Mouse (Mus musculus) heart, embryonic 14.5 days (tissue): ENCODE data around the gene Oxa1l. TPM values are rescaled to one million over a fixed set of nuclear protein-coding genes. Genes with fewer than 3 reads are reported as not detected.

ENCODE experiments used
- ATAC-seq: fragments of 200-750 bp; cut with Nextera tagmentation; 2 replicates; pipeline ENCODE4 v1.8.0; 2017; ENCODE audit warnings: low read depth, moderate TSS enrichment; ENCODE audit not compliant: insufficient number of reproducible peaks, insufficient read depth, low FRiP score
- H3K27ac ChIP-seq, 2 experiments: fragments of 200-500 bp in 1 of 2; fragments of 300-500 bp in 1 of 2; sonication (generic) in 1 of 2; replicated peaks in 1 of 2; 2 replicates each; pipeline ENCODE4 v1.5.1; 2012 to 2014; ENCODE audit warnings: low read depth in 2 of 2, low read length in 2 of 2, control low read depth in 1 of 2, mild to moderate bottlenecking in 1 of 2, mixed read lengths in 1 of 2; ENCODE audit not compliant: control insufficient read depth in 1 of 2, insufficient read depth in 1 of 2
- H3K27me3 ChIP-seq: fragments of 300-500 bp; sonication (generic); 2 replicates; pipeline ENCODE4 v1.6.1; 2014; ENCODE audit warnings: mild to moderate bottlenecking, low read length, control low read depth; ENCODE audit not compliant: control insufficient read depth, insufficient read depth
- H3K36me3 ChIP-seq: fragments of 300-500 bp; sonication (generic); 2 replicates; pipeline ENCODE4 v1.6.1; 2014; ENCODE audit warnings: mild to moderate bottlenecking, control low read depth, low read length, mixed read lengths; ENCODE audit not compliant: control insufficient read depth, insufficient read depth
- H3K4me1 ChIP-seq, 2 experiments: fragments of 200-500 bp in 1 of 2; fragments of 300-500 bp in 1 of 2; sonication (generic) in 1 of 2; 2 replicates each; pipeline ENCODE4 v1.6.1; 2012 to 2014; ENCODE audit warnings: low read length in 2 of 2, control low read depth in 1 of 2, mixed read lengths in 1 of 2; ENCODE audit not compliant: control insufficient read depth in 2 of 2, insufficient read depth in 2 of 2
- H3K4me2 ChIP-seq: fragments of 300-500 bp; sonication (generic); 2 replicates; pipeline ENCODE4 v1.6.1; 2014; ENCODE audit warnings: mild to moderate bottlenecking, low read length
- H3K4me3 ChIP-seq, 2 experiments: fragments of 200-500 bp in 1 of 2; fragments of 300-500 bp in 1 of 2; sonication (generic) in 1 of 2; 2 replicates each; pipeline ENCODE4 v1.5.1; 2012 to 2014; ENCODE audit warnings: low read length in 2 of 2, mild to moderate bottlenecking in 2 of 2, control low read depth in 1 of 2, low read depth in 1 of 2, moderate library complexity in 1 of 2; ENCODE audit not compliant: control insufficient read depth in 1 of 2, insufficient read depth in 1 of 2
- H3K9ac ChIP-seq: fragments of 300-500 bp; sonication (generic); 2 replicates; pipeline ENCODE4 v1.6.1; 2014; ENCODE audit warnings: mild to moderate bottlenecking, low read length
- H3K9me3 ChIP-seq: fragments of 300-500 bp; sonication (generic); 2 replicates; pipeline ENCODE4 v1.6.1; 2016; ENCODE audit warnings: low read length, control low read depth; ENCODE audit not compliant: control insufficient read depth
- WGBS: fragments of 180-500 bp; shearing (Covaris S2); extraction: QIAGEN DNeasy Blood & Tissue Kit; methylation state at CpG from one replicate; pipeline ENCODE4 v1.1.7; 2014; 5-methylcytosine and 5-hydroxymethylcytosine counted together
- polyA plus RNA-seq: library from polyadenylated mRNA; unstranded; fragments of >200 nt; fragmentation: Nextera tagmentation; extraction: Ambion mirVana; gene quantifications from 2 replicates; pipeline ENCODE4 v1.2.1, GENCODE M21; 2014

Oxa1l gene
- polyA plus RNA-seq, 1 experiment from 2014 or later = 73.4 TPM

DNA sequence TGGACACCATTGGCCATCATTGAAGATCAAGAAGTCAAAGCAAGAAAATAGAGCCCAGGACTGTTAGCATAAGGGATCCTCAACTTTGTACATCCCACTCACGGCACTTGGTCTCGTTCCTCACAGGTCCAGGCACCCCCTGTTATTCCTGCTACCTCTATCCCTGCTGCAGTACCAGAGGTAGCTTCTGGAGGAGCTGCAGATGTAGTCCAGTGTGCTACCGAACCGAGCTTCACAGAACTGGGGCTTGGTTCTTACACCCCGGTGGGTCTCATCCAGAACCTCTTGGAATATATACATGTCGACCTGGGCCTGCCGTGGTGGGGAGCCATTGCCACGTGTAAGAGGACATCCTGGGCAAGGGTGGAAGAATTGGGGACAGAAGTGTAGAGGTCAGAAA lies 2.5 kb downstream of the Oxa1l start:
- H3K4me1 ChIP-seq = peaks cover 2 to 11% of the 10 kb centered on the region in 2 experiments; a peak in 2 of 4 replicates
- no peaks in the 10 kb centered on the region for H3K27me3 ChIP-seq
- no peak for ATAC-seq
- H3K9ac ChIP-seq = no peak overlapping the region
- WGBS = 92% methylated on average over 8 of the region's 8 CpGs
- peaks cover 54% of the 10 kb centered on the region for H3K36me3 ChIP-seq
- H3K9me3 ChIP-seq = no peaks in the 10 kb centered on the region
- no peak overlapping the region for H3K4me2 ChIP-seq
- no peak overlapping the region for H3K4me3 ChIP-seq
- no peak overlapping the region for H3K27ac ChIP-seq

- H3K9me3 ChIP-seq = no peaks in the 10 kb centered on the region
- no peaks in the 10 kb centered on the region for H3K27me3 ChIP-seq
- ATAC-seq = no peak
- no peak overlapping the region for H3K27ac ChIP-seq
- no peak overlapping the region for H3K9ac ChIP-seq
- WGBS = 86% methylated on average over 5 of the region's 5 CpGs
- peaks cover 74% of the 10 kb centered on the region for H3K36me3 ChIP-seq
- peaks cover 2 to 11% of the 10 kb centered on the region in 2 experiments; a peak in 2 of 4 replicates for H3K4me1 ChIP-seq
- H3K4me3 ChIP-seq = no peak overlapping the region
- H3K4me2 ChIP-seq = no peak overlapping the region
These were observed 4.5 kb downstream of the Oxa1l start for GRCm38 (mm10) chr14:54365026-54365645.

DNA sequence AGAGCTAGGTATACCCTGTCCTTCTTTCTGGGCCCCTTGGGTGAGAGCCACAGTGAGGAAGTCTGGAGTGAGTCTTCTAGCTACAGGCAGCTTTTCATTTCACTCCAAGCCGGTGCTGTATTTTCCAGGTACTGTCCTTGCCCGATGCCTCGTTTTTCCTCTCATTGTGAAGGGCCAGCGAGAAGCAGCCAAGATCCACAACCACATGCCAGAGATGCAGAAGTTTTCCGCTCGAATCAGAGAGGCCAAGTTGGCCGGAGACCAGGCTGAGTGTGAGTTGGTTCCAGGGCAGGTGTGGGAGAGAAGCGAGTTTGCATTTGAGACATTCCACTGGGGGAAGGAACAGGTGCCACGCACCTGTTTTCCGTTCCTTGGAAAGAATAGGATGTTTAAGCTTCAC lies 5.9 kb downstream of the Oxa1l start:
- H3K36me3 ChIP-seq = peaks cover 84% of the 10 kb centered on the region

DNA sequence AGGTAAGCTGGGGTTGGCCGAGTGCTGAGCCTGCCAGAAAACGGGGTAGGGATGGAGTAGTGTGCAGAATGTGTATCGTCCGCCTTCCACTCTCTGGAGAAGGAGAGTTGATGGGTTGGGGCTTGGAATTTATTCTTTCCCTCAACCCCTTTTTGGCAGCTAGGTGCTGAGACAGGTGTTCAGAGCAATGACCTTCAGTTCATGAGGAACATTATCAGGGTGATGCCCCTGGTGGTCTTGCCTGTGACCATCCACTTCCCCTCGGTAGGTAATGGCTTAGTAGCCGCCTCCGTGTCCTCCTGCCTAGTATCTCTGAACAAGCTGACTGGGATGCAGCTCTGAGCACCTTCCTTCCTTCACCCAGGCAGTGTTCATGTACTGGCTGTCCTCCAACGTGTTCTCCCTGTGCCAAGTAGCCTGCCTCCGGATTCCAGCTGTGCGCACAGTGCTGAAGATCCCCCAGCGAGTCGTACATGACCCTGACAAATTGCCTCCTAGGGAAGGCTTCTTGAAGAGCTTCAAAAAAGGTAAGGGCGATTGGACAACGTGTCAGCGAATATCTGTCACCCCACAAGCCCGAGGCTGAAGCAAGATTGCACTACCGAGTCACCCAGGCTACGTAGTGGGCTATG lies 6.9 kb downstream of the Oxa1l start:
- Histone ChIP-seq H3K27ac (no peak overlapping the region), H3K9ac (no peak overlapping the region), H3K4me3 (no peak overlapping the region), H3K27me3 (no peaks in the 10 kb centered on the region), H3K9me3 (no peaks in the 10 kb centered on the region), H3K4me2 (no peak overlapping the region), H3K36me3 (peaks cover 85% of the 10 kb centered on the region), H3K4me1 (peaks cover 0 to 3% of the 10 kb centered on the region in 2 experiments; a peak in 1 of 4 replicates)
- 86% methylated on average over 18 of the region's 18 CpGs for WGBS
- no peak for ATAC-seq

More for the DNA sequence above, 5.9 kb downstream of the Oxa1l start:
- no peak for ATAC-seq
- Histone ChIP-seq H3K27me3 (no peaks in the 10 kb centered on the region), H3K4me2 (no peak overlapping the region), H3K4me3 (no peak overlapping the region), H3K9me3 (no peaks in the 10 kb centered on the region), H3K27ac (no peak overlapping the region), H3K4me1 (peaks cover 2 to 9% of the 10 kb centered on the region in 2 experiments; a peak in 2 of 4 replicates), H3K9ac (no peak overlapping the region)
- 81% methylated on average over 10 of the region's 10 CpGs for WGBS

- H3K36me3 ChIP-seq = peaks cover 75% of the 10 kb centered on the region
These were observed 8.7 kb downstream of the Oxa1l start for GRCm38 (mm10) chr14:54369372-54369771.

DNA sequence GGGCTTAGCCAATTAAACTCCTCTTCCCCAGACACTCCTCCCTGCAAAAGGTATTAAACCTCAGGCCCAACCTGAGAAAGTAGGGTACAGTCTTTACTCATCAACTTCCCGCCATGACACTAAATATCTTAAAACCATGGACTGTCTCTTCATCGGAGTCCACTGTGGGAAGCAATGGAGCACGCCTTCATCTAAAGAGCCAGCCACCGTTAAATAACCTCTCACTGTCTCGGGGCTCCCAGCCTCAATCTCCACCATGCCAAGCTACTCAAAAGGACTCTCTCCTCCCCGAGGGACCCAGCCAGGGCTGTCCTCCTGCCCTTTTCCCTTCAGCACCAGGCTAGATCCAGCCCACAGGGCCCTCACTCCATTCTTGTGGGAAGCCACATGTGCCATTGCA lies 10.0 kb downstream of the Oxa1l start:
- H3K9ac ChIP-seq = no peak overlapping the region
- H3K4me3 ChIP-seq = no peak overlapping the region
- H3K27me3 ChIP-seq = no peaks in the 10 kb centered on the region
- no peaks in the 10 kb centered on the region for H3K9me3 ChIP-seq
- H3K4me2 ChIP-seq = no peak overlapping the region
- H3K36me3 ChIP-seq = peaks cover 66% of the 10 kb centered on the region
- H3K27ac ChIP-seq = no peak overlapping the region
- no peak for ATAC-seq
- WGBS = 91% methylated on average over 6 of the region's 6 CpGs
- H3K4me1 ChIP-seq = no peaks in the 10 kb centered on the region

More at GRCm38 (mm10) chr14:54369372-54369771, 8.7 kb downstream of the Oxa1l start:
- Histone ChIP-seq H3K4me2 (no peak overlapping the region), H3K27me3 (no peaks in the 10 kb centered on the region), H3K9me3 (no peaks in the 10 kb centered on the region), H3K4me3 (no peak overlapping the region), H3K4me1 (no peaks in the 10 kb centered on the region), H3K9ac (no peak overlapping the region), H3K27ac (no peak overlapping the region)
- ATAC-seq = no peak
- 95% methylated on average over 3 of the region's 3 CpGs for WGBS

DNA sequence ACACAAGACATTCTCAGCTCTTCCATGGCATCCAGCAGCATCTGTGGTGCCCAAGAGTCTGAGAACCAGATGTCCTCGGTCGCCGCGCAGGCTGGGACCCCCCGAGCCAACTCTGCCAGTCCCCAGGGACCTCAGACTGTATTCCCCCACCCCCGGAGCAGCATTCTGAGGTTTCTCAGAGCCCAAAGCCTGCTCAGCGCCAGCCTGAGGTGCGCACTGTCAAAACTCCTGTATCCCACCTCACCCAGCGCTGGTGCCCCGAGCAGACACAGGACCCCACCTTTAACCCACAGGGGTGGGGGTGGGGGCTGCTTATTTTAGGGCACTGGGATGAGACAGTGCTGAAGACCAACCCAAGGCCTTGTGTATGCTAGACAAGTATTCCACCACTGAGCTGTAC lies 10.8 kb downstream of the Oxa1l start:
- Histone ChIP-seq H3K9me3 (no peaks in the 10 kb centered on the region), H3K4me2 (no peak overlapping the region), H3K4me3 (no peak overlapping the region), H3K9ac (no peak overlapping the region), H3K27me3 (no peaks in the 10 kb centered on the region), H3K27ac (no peak overlapping the region), H3K36me3 (peaks cover 59% of the 10 kb centered on the region), H3K4me1 (no peaks in the 10 kb centered on the region)
- no peak for ATAC-seq
- WGBS = 98% methylated on average over 10 of the region's 10 CpGs
